Mouse (Mus musculus) liver, postnatal 0 days (tissue): Measurements from ENCODE around the gene Erbb4.

Experiments
- CTCF ChIP-seq: sonication (generic); IDR thresholded peaks from 2 replicates; pipeline ENCODE4 v1.5.1; 2016; ENCODE audit warnings: antibody characterized with exemption, low read depth
- EP300 ChIP-seq: IDR thresholded peaks from 2 replicates; pipeline ENCODE4 v1.6.1; 2016; ENCODE audit warnings: antibody characterized with exemption, low read depth, mild to moderate bottlenecking

DNA sequence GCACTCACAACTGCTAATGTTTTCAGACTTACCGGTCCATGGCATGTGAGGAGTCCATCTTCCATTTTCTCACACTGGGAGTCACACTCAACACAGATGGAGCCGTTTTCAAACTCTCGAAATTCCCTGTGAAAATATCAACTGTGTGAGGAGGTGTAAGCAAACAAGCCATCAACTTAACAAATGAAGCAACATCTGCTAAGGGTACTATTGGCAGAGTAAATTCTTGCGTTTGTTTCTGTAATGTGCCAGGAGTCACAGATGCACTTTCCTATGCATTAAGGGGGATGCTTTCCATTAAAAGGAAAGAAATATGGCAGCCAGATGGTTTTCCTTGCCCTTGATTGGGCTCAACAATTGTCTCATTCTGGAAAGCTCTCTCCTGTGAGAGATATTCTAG lies 802.0 kb downstream of the Erbb4 start:
- TF ChIP-seq CTCF = no peak
- no peak for TF ChIP-seq EP300
